Mouse (Mus musculus) brain, adult 2 months (tissue): Measurements from ENCODE around the gene 2310033P09Rik.
"Not testable (repeated sequence)": the region's sequence is repeated elsewhere in the genome, so short reads cannot be mapped to it uniquely, and the experiment has no call there.

Experiments used
- DNase-seq: peaks from one replicate; pipeline ENCODE4 v3.0.0; 2011; ENCODE audit warnings: low read depth, low spot score

The 2310033P09Rik gene

DNA sequence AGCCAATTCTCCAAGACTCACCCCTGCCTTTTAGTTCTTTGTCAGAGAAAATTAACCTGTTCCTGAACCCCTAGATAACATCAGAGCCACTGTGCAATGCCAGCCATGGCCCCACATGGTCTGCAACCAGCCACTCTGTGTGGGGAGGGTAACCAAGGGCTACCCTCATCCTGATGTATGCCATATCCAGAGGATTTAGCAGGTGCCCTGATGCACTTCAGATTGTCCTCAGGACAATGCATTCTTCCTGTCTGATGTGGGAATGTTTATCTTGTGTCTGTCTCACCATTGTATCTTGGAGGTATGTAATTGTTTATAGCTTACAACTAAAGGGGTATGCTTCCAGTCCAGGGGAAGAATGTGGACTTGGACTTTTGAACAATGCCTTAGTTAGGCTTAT lies 11.9 kb upstream of the 2310033P09Rik start:
- DNase-seq: no peak

DNA sequence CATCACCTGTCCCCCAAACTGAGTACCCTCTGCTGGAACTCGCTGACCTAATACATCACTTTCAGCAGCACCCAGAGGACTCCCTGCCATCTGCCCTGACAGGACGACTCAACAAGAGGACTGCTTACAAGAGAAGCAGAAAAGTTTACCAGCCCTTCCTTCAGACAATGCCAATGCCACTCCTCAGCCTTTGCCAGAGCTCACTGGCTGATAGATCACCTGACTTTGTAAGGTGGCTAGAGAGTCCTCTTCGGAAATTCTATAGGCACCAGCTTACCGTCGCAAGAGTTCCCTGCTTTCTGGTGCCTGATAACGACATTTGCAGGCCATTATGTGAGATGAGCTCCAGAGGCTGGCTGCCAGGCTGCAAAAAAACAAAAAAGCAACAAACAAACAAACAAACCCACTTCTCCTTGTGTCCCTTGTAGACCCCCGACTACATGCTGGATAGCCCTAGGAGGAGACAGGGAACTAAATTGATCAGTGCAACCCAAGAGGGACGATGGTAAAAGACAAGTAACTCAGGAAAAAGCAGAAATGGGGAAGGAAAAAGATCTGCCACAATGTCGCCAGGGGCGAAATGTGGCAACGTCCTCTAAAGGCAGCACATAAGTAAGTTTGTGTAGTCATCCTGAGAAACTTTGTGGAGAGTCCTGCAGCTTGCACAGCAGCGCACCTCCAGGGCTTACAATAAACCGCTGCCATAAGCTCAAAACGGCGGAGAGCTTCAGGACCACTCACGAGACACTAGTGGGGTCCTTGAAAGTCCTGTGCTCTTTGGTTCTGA lies 6.7 kb upstream of the 2310033P09Rik start:
- no peak for DNase-seq

DNA sequence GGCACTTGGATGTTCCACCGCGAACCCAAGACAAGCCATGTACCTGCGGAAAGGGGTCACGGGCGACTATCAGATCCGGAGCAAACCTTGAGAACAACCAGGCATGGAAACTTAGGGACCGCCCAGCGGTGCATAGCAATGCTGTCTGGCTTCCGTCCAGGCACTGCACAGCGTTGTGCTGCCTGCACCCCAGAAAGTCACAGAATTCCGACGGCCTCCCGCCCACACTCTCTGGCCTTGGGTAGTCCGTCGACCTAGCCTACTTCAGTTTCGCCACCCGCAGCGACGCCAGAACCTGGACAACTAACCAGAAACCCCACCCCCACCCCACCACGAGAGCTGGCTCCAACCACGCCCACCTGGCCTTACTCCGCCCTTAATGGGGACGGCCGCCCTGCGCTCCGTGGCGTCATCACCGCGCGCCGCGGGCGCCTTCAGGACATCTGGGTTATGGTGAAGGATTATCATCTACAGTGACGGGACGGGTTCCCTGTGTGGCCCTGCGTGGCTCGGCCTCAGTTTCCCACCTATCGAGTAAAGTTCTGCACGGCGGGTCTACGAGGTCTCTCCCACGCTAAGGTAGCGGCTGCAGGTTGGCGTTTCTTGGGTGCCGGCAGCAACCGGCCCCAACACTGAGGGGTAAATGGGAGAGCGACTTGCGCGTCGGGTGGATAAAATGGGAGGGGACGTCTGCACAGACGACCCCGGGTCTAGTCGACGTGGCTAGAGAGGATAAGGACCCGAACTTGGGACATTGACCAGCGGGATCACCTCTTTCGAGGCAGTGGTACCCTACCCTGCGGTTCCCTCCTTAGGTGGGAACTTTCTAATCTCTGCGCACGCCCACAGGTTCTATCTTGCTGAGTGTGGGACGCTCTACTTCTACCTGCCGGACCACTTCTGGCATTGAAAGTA lies 5.8 kb upstream of the 2310033P09Rik start, which contains the start of gene Mrpl55:
Mrpl55 (plus strand) TSS at position 406 of the 915 bp plus-strand sequence.
- peak; percentile 97 for DNase-seq

DNA sequence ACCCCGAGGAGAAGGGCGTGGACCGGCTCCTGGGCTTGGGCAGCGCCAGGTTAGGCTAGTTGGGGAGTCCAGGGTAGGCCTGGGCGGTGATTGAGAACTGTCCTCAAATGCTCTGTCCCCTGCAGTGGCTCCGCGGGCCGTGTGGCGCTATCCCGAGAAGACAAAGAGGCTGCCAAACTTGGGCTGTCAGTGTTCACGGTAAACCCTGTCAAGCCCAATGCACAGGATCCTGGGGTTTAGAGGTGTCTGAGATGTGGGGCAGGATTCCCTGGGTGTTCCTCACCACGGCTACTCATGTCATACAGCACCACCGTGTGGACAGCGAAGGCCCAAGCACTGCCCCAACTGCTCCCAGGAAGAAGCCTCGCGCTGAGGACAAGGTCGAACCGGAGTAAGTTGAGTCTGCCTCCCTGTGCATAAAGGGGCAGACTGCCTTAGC lies 901 bp downstream of the 2310033P09Rik start:
- peak; percentile 88 for DNase-seq

DNA sequence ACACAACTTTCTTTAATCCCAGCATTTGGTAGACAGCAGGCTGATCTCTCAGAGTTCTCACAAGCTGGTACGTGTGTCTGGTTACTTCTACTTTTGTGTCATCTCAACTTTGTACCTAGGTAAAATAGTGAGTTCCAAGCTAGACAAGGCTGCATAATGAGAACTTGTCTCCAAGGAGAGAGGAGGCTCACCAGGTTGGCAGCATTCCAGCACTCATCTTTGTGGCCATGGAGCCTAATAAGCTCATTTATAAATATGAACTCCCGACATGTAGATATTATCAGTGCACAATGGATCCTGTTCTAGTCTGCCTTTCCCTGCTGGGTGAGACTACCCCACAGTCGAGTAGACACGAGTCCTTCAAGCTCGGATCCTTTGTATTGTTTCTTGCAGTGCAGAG lies 1.5 kb downstream of the 2310033P09Rik start:
- DNase-seq: peak; percentile 27

DNA sequence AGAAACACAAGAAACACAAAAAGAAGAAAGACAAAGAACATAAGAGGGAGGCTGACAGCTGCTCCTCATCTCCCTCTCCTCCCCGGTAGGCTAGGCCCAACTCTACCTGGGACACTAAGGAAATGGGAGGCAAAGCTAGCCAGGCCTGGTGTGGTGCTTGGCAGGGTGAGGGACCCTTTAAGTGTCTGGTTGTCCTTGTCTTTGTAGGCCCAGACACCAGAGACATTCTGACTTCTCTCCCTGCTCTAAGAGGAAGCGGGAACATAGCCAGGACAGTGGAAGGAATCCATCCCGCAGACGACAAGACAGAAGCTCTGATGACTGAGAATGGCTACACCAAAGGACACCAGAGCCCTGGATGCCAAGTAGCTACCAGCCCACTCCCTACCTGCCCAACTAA lies 1.9 kb downstream of the 2310033P09Rik start:
- DNase-seq: no peak

DNA sequence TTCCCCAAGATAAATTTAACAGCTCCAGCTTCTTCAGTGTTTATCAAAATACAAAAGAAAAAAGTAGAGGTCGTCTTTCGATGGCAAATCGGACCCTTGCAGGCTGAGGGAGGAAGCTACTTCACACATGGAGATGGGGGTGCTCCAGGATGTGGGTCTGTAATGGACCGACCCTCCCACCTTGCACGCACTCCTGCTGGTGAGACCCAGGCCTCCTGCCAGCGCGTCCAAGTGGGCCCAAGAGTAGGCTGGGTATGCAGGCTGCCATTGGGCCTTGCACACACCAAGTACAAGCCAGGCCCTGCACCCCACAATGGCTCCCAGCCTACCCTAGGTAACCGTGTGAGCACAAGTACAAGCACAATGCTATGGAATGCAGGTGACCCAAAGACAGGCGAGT lies 3.4 kb downstream of the 2310033P09Rik start:
- not testable (repeated sequence) for DNase-seq

DNA sequence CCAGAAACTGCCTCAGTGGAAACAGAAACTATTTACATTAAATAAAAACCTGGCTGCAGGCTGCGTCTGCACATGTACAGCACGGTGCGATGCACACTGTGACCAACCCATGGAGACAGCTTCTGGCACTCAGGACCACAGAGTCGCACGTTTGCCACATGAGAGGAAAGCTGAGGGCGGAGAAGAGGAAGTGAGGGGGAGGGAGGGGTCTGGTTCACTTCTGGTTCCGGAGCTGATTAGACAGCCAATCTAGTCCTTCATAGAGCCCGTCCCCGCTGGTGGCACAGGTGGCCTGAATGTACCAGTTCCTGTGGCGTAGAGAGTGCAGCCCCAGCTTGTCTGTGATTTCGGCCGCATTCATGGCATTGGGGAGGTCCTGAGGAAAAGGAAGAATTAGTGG lies 4.2 kb downstream of the 2310033P09Rik start:
- not testable (repeated sequence) for DNase-seq

DNA sequence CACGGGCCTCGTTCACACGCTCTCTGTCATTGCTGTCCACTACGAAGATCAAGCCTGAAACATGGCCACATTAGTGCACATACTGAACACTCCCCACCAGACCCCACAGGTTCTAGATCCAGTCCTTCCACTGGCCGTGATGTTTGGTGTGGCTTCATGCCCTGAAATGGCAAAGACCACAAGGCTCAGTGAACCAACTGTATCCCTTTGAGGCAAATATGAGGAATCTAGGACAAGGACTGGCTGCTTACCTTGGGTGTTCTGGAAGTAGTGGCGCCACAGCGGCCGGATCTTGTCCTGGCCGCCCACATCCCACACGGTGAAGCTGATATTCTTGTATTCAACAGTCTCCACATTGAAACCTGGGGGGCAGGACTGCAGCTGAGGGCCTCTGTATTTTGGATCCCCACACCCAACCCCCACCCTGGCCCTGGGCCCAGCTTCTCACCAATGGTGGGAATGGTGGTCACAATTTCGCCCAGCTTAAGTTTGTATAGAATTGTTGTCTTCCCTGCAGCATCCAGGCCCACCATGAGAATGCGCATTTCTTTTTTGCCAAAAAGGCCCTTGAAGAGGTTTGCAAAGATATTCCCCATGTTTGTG lies 4.9 kb downstream of the 2310033P09Rik start:
- DNase-seq: no peak

DNA sequence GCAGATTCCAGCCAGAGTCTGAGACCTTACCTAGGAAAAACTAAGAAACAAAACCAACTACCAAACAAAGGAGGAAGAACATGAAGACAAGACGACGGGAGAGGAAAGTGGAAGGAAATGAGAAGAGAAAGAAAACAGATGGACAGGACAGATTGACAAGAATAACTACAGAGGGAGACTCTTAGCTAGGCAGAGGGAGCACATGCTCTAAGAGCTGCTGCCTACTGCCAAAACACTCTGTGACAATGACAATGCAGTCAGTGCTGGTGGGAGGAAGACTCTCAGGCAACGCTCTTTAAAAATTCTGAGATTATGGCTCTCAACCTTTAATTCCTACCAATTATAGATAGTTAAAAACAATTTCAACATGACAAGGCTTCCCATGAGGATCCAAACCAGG lies 8.8 kb downstream of the 2310033P09Rik start:
- DNase-seq: peak; percentile 86

DNA sequence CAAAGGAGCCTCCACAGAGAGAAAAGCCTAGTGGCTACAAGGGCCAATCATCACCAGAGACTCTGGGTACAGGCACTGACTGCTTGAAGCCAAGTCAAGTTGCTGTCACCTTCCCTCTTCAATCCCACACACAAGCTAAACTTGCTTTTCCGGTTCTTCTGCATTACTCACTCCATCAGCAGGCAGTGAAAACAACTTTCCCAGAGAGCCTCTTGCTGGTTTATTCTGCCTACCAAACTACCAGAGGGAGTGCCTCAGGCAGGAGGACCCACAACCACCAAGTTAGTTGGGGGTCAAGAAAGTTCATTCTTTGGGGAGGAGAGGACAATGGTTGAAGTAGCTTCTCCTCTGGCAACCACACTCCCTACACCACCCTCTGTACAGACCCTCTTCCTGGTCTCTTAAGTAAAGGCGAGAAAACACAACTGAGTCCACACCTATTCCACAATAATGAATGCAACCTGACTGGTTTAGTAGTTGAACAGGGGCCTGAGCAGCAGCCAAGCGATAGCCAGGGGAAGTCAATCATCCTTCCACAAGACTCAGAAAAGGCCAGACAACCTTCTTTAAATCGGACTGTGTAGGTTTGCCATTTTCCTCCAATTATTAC lies 10.4 kb downstream of the 2310033P09Rik start:
- peak; percentile 68 for DNase-seq

DNA sequence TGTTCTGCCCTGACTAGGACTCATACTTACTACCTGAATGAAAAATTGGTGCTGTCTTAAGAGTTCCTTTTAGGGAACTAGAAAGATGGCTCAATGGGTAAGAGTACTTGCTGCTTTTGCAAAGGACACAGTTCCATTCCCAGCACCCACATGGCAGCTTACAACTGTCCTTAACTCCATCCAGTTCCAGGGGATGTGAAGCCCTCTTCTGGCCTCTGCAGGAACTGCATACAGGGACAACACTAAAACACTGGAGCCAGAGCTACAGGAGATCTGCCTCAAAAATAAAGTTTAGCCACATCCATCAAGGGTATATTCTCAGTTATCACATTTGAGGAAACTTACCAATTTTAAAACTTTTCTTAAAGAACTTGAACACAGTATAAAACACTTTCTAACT lies 10.9 kb downstream of the 2310033P09Rik start:
- DNase-seq: no peak

DNA sequence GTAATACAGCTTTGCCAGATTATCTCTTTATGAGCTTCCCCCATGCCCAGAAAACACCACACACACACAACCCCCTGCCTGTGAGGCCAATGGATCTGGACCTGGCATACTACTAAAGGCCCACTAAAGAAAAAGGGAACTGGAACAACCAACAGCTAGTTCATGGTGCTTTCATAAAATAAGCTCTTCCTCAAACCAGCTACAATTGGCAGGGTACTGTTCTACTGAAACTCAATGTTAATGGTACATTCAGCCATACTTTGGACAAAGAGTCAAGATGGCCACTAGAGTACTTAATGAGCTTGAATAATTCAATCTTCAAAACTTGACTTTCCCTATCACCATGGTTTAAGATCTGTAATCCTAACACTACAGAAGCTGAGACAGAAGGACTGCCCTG lies 13.5 kb downstream of the 2310033P09Rik start:
- DNase-seq: no peak

DNA sequence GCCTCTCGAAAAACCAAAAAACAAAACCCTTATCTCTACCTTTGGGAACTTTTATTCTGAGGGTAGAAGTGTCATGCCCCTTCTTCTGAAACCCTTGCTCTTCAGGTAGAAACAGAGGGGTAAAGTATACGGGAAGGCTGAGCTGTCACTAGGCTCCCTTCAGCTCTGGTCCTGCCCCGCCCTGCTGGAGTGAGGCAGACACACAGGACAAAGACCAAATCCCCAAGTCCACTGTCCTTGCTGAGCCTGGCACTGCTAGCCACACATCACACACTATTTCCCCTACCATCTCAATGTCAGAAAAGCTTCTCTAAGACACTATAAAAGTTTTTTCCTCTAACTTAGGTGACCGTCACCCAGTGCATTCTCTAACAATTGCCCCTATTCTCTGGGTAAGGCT lies 14.2 kb downstream of the 2310033P09Rik start:
- no peak for DNase-seq

DNA sequence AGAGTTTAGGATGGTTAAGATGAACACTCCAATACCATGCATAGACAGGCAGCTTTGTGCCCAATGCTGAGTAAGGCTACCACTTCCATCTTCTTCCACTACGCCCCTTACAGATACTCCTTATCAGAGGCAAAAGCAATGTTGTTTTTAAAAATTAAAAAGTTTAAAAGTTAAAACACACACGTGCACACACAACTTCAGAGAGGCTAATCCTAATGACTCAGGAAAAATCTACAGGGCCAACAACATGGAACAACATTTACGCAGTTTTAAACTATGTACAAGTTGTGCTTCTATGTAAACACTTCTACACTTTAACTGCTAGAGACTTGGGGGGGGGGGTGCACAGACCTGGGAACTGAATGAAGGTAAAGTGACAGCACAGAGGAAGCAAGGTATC lies 15.9 kb downstream of the 2310033P09Rik start:
- DNase-seq: no peak

DNA sequence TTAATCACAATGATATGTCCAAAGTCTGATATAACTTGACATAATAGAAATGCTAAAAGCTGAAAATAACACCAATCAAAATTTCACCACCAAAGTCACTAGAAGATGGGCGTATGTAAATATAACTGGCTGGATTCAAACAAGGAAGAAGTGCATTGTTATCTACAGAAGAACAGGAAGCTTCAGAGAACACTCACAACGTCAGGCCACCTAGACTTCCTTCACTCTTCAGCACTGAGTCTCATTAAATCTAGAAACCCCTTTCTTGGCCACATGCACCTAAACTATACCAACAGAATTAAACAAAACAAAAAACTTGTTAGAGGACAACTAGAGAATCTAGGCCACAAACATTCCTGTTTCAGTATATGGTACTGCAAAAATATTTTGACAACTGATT lies 16.3 kb downstream of the 2310033P09Rik start:
- DNase-seq: no peak

DNA sequence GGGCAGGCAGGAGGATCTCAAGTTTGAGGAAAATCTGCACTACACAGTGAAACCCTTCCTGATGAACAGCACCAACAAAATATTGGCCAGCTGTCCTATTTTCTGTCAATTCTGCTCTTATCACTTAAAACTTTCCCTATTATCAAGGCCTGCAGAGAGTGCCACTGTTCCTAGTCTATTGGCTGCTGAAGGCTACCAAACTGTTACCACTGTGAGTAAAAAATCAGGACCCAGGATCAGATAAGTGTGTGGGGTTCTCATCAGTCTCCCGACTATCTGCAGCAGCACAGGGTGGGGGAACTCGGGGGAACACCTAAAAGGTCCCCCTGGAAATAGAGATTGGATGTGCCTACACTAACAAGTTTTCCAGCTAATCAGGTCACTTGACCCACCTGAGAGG lies 17.0 kb downstream of the 2310033P09Rik start:
- no peak for DNase-seq

DNA sequence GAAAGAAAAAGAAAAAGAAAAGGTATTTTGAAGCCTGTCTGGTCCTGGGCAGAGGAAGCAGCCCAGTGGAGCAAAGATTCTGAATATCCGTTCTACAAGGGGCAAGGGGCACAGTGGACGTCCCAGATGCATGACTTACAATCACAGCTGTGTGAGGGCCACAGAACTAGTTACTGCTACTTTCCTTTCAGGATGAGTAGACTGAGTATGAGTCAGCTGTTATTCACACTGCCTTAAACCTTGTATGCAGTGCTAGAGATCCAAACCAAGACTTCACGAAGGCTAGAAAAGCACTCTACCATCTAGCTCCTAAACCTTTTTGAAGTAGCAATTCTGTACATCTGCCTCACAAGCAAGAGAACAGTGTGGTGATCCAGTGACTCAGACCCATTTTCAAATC lies 18.1 kb downstream of the 2310033P09Rik start:
- DNase-seq: peak; percentile 31

DNA sequence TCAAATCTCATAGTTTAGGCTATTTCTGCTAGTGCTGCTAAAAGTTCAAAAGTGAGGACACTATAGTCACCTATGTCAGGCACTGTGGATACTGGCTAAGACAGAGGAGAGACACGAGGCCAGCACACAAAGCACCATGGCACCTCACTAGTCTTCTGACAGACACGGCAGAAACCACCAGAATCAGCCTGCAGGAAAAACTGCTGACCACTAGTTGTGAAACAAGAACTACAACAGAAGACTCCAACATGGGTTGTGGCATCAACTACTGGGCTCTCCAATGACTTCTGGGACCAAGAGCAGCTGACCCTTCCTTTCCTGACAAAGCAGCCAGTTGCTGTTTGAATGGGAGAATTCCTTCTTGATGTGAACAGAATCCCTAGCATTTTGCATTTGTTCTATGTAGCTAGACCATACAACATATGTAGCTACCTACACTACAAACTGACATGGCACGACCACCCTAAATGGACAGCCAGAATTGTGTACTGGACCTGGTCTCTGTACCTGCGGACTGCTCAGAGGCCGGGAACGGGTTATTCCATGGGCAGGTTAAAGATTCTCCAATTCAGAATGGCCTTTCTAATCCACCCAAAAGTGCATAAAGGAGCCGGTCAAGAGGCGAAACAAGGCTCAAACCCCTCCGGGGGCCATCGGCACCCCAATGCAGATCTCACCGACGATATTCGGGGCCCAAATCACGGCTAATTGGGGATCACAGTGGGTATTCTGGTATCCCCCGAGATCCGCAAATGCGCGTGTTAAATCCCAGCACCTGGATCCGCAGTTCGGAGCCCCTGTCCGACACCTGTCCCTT lies 18.9 kb downstream of the 2310033P09Rik start:
- DNase-seq: peak; percentile 25

DNA sequence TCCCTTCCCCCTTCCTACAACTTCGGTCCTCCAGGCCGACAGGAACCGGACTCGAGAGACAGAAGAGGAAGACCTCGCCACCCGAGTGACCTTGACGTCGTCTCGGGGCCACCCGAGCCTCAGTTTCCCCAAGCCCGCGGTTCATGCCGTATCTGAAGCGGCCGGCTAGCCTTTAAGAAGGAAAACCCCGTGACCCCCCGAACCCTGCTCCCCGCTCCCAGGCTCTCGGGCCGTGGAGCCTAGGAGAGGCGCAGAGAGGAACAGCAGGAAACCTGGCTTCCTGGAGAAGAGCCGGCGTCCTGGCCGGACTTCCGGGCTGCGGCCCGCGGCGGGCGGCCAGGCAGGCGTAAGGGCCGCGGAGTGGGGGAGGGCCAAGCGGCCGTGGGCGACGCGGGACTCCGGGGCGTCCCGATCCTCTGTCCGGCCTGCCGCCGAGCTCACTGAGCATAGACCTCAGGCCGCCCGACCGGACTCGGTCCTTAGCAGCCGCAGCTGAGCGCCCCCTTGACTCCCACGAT lies 19.5 kb downstream of the 2310033P09Rik start:
- no peak for DNase-seq
